9 mouse cellular contexts compared by ENCODE assay signal in the genomic region with DNA sequence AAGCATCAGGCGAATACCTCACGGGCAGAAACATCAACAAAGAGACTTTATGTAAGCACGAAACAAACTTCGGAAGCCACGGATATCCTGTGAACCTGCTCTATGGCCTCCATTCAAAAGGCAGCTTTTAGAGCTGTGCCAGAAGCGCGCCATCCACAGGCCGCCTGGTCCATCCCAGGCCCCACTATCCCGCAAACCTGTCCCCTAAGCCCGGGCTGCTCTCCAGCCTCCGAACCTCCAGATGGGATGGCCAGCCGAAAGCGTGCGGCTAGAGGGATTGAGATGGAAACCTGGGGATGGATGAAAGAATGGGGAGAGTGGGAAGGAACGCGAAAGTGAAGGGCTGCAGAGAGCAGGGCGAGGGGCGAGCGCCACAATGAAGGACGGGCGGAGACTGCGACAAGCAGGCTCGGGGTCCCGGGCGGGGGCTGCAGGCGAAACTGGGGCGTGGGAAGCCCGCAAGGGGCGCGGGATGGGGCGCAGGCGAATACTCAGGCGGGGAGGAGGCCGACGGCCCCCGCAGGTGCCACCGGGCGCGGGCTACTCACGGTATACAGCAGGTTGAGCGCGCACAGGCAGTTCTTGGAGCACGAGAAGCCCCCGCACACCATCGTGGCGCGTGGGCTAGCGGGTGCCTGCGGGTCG. TPM values are rescaled to one million over a fixed set of nuclear protein-coding genes. Genes with fewer than 3 reads are reported as not detected.
DNase-seq lines count a peak whose midpoint lies in the region; ATAC-seq and TF ChIP-seq lines count a peak whose summit lies in the region.
"Had no signal": no experiment of that assay in that cellular context is flagged by ENCODE, and none has a peak within 500 bp of the region (broad histone marks: within the 10 kb centered on the region; RNA-seq: fewer than 3 reads in every experiment).

No protein-coding gene starts in this region.

- H3K4me3 ChIP-seq in intestine, embryonic 15.5 days (replicated peaks), result peak overlapping the region; percentile 70
- H3K4me3 ChIP-seq in limb, embryonic 14.5 days (replicated peaks; ENCODE audit: low read length), result peak overlapping the region; percentile 79
- peak overlapping the region; percentile 100 for H3K4me3 ChIP-seq in midbrain, embryonic 15.5 days

- no peak for TF ChIP-seq POLR2A in limb, embryonic 14.5 days (IDR thresholded peaks at IDR 0.05; ENCODE audit: borderline replicate concordance, extremely low read depth, insufficient read depth, insufficient read length)

- peak overlapping the region; percentile 64 for H3K27ac ChIP-seq in intestine, embryonic 15.5 days
- H3K27ac ChIP-seq in limb, embryonic 14.5 days (replicated peaks; ENCODE audit: low read depth, low read length), result no peak overlapping the region
- H3K27ac ChIP-seq in midbrain, embryonic 15.5 days, result peak overlapping the region; percentile 98

- ATAC-seq in intestine, embryonic 15.5 days, result peak; percentile 82
- peak; percentile 56 for ATAC-seq in limb, embryonic 14.5 days (ENCODE audit: low FRiP score, low read depth)
- ATAC-seq in midbrain, embryonic 15.5 days (replicated peaks), result peak; percentile 89

- no peaks in the 10 kb centered on the region for H3K9me3 ChIP-seq in intestine, embryonic 15.5 days
- no peaks in the 10 kb centered on the region for H3K9me3 ChIP-seq in limb, embryonic 14.5 days (ENCODE audit: control insufficient read depth, low read length)
- no peaks in the 10 kb centered on the region for H3K9me3 ChIP-seq in midbrain, embryonic 15.5 days

- H3K9ac ChIP-seq in intestine, embryonic 15.5 days, result peak overlapping the region; percentile 85
- H3K9ac ChIP-seq in limb, embryonic 14.5 days (ENCODE audit: low read depth, low read length, severe bottlenecking), result peak overlapping the region; percentile 73
- H3K9ac ChIP-seq in midbrain, embryonic 15.5 days, result peak overlapping the region; percentile 98

- peak overlapping the region; percentile 95 for H3K4me2 ChIP-seq in intestine, embryonic 15.5 days (replicated peaks)
- peak overlapping the region; percentile 89 for H3K4me2 ChIP-seq in limb, embryonic 14.5 days (replicated peaks; ENCODE audit: low read depth, low read length, severe bottlenecking)
- H3K4me2 ChIP-seq in midbrain, embryonic 15.5 days, result peak overlapping the region; percentile 59

- 0 out of 2 replicates have a peak, but pooled peaks cover 7% of the 10 kb centered on the region for H3K4me1 ChIP-seq in intestine, embryonic 15.5 days (replicated peaks)
- H3K4me1 ChIP-seq in limb, embryonic 14.5 days (ENCODE audit: control insufficient read depth, insufficient read depth, low read length), result peaks cover 5% of the 10 kb centered on the region; the same call in 1 of the 2 replicates
- H3K4me1 ChIP-seq in midbrain, embryonic 15.5 days, result peaks cover 24% of the 10 kb centered on the region

- WGBS in intestine, embryonic 15.5 days, result under 1% methylated on average over 42 of the region's 50 CpGs
- WGBS in limb, embryonic 14.5 days, result under 1% methylated on average over 27 of the region's 50 CpGs
- WGBS in midbrain, embryonic 15.5 days, result under 1% methylated on average over 49 of the region's 50 CpGs

- no peaks in the 10 kb centered on the region for H3K36me3 ChIP-seq in intestine, embryonic 15.5 days
- no peaks in the 10 kb centered on the region for H3K36me3 ChIP-seq in limb, embryonic 14.5 days (ENCODE audit: control insufficient read depth, insufficient read depth, low read length)
- H3K36me3 ChIP-seq in midbrain, embryonic 15.5 days (replicated peaks), result no peaks in the 10 kb centered on the region; the same call in 1 of the 2 replicates

- DNase-seq in 416B (ENCODE audit: low read depth), result peak; percentile 74
- DNase-seq in adrenal gland, adult 18-20 months (ENCODE audit: low spot score in 2 of 2), result peak; percentile 15 to 31
- peak; percentile 73 for DNase-seq in embryo, embryonic 10.5 days (ENCODE audit: low spot score)
- peak; percentile 18 to 30 for DNase-seq in gastrocnemius, postnatal 4 days (ENCODE audit: low spot score in 2 of 2)
- DNase-seq in limb, embryonic 14.5 days (ENCODE audit: low spot score), result peak; percentile 34
- peak; percentile 38 to 41 for DNase-seq in spleen, postnatal 14 days (ENCODE audit: low spot score in 2 of 2)

- no peaks in the 10 kb centered on the region for H3K27me3 ChIP-seq in intestine, embryonic 15.5 days (replicated peaks)
- no peaks in the 10 kb centered on the region for H3K27me3 ChIP-seq in limb, embryonic 14.5 days (ENCODE audit: control insufficient read depth, insufficient read depth, low read length)
- no peaks in the 10 kb centered on the region for H3K27me3 ChIP-seq in midbrain, embryonic 15.5 days (replicated peaks)

RNA-seq across cellular contexts. Expression of a gene that starts 0.5 kb away (rescaled TPM):
- 10 to 100 TPM in 1 of 2 experiments, 1 to 10 TPM in 1; 9.6 to 15.6 TPM for total RNA-seq in adrenal gland, adult 18-20 months (2021)
- 10 to 100 TPM; 55.4 to 70.3 TPM for total RNA-seq in gastrocnemius, postnatal 4 days (2021)
- 136 and 138 TPM in 2 replicates for polyA plus RNA-seq in intestine, embryonic 15.5 days (2015; fragmentation: Nextera tagmentation; extraction: Ambion mirVana)
- 34.2 and 40.4 TPM in 2 replicates for polyA plus RNA-seq in limb, embryonic 14.5 days (2012; rRNA removed)
- 37.5 and 38.3 TPM in 2 replicates for polyA plus RNA-seq in limb, embryonic 14.5 days (2014; fragmentation: Nextera tagmentation; extraction: Ambion mirVana)
- 391 and 416 TPM in 2 replicates for polyA plus RNA-seq in midbrain, embryonic 15.5 days (2015; fragmentation: Nextera tagmentation; extraction: Ambion mirVana)

RNA-seq across cellular contexts. Expression of a gene that starts 49.1 kb away (rescaled TPM):
- not detected for total RNA-seq in adrenal gland, adult 18-20 months (2021)
- not detected for total RNA-seq in gastrocnemius, postnatal 4 days (2021)
- 234 and 297 TPM in 2 replicates for polyA plus RNA-seq in intestine, embryonic 15.5 days (2015; fragmentation: Nextera tagmentation; extraction: Ambion mirVana)
- polyA plus RNA-seq in limb, embryonic 14.5 days (2012; rRNA removed), result 0.29 and 0.38 TPM in 2 replicates
- polyA plus RNA-seq in limb, embryonic 14.5 days (2014; fragmentation: Nextera tagmentation; extraction: Ambion mirVana), result 0.33 TPM in 1 of 2 replicates, not detected in the other
- 2.0 TPM in 1 of 2 replicates, not detected in the other for polyA plus RNA-seq in midbrain, embryonic 15.5 days (2015; fragmentation: Nextera tagmentation; extraction: Ambion mirVana)
- total RNA-seq: adrenal gland, postnatal 4 days had no signal

Comparison
In these comparisons a context has a peak if more than half of its experiments do, and no peak if none do; other contexts are left out.
1. DNase-seq: peak in every context shown above with its lines; median percentile 74 in 416B; 73 in embryo, embryonic 10.5 days; 40 in spleen, postnatal 14 days; 34 in limb, embryonic 14.5 days; 24 in gastrocnemius, postnatal 4 days; 23 in adrenal gland, adult 18-20 months.
2. RNA of a gene that starts 49.1 kb away (polyA plus RNA-seq): 234 to 297 TPM in intestine, embryonic 15.5 days; 2.0 TPM in midbrain, embryonic 15.5 days and 0.29 to 0.38 TPM in limb, embryonic 14.5 days; every median in the first group is over 10 times any median in the second.
3. Peak in every context shown above with its lines, with median percentiles within 50 percentile points of each other: ATAC-seq, H3K4me2 ChIP-seq, H3K4me3 ChIP-seq and H3K9ac ChIP-seq.